Mouse (Mus musculus): ENCODE data around the gene Epb41l4b.

DNA sequence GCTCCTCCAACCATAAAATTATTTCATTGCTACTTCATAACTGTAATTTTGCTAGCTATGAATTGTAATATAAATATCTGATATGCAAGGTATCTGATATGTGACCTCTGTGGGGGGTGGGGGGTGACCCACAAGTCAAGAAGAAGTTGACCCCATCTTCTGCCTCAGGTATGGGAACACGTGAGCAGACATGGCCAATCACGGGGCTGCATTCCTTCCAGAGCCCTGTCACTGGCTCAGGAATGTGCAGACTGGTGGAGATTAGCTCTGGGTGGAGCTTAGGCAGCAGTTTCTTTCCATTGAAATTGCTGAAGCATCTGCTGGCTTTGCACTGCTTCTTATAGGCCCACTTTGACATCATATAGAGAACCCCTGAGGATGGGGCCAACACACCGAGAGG is 4.9 kb upstream of the Epb41l4b start:
- no peak for TF ChIP-seq CTCF (IDR thresholded peaks at IDR 0.05; ENCODE audit: low read depth, low read length)
- TF ChIP-seq EP300 (IDR thresholded peaks at IDR 0.05; ENCODE audit: insufficient read depth, low read depth, low read length) = no peak

All from ES-Bruce4 (cell line).